Mouse (Mus musculus): ENCODE data around the gene Sorl1. TPM values are rescaled to one million over a fixed set of nuclear protein-coding genes. Genes with fewer than 3 reads are reported as not detected.

Gene Sorl1
- total RNA-seq, 2 experiments from 2014 or later = 187 to 196 TPM

DNA sequence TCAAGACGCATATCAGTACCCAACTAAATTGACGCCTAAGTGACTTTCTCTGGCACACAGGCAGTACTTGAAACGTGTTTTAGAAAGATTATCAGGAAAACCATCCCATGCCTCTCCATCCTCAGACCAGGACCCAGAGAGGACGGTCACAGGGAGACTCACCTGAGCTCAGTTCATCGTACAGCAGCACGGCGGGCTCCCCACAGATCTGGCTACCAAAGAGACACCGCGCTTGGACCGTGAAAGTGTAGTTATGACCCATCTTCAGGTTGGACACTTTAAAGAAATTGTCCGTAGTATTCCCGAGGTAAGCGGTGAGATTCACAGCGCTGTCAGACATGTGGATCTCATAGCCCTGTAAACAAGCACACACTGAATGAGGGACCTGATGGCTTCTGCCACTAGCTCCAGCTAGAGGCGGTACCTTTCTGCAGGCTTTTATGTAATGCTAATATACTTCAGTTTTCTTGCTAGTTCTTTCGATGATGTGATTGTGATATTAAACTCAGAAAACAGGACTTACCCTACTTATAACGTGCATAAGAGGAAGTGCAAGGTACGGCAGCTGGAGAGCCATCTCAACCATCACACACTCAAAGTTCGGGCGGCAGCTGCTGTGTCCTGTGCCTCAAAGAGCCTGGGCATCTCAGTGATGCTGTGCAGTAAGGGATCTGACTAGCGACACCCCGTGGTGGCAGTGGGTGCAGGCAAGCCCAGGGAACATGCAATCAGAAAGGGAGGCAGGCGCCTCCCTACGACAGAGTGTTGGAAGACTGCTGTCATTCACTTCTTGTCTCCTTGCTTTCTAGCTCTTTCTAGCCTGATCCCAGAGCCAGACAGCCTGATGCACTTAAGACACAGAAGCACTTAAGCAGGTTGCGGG, 150.1 kb downstream of the Sorl1 start:
- DNase-seq (ENCODE audit: extremely low spot score in 1 of 2, low spot score in 1 of 2) = peak; percentile 70 to 83

DNA sequence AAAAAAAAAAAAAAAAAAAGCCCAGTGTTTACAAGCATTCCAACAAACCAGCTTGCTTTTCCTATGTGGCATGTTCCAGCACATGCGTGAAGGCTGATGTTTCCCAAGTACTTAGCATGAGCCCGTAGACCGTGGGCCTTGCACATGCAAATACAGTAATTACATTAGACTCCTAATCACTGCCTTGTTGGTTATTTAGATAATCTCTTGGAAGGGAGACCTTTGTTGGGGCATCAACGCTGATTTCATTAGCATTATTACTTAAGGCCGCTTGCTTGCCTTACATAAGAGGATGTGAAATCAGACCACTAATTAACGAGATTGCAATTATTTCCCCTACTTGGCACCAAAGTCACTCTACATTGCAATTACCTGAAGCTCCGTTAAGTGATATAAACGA, 154.1 kb downstream of the Sorl1 start:
- no peak for DNase-seq (ENCODE audit: extremely low spot score in 1 of 2, low spot score in 1 of 2)

GRCm38 (mm10) chr9:41968673-41969460, 155.2 kb downstream of the Sorl1 start:
- no peak for DNase-seq (ENCODE audit: extremely low spot score in 1 of 2, low spot score in 1 of 2)

- no peak for DNase-seq (ENCODE audit: extremely low spot score in 1 of 2, low spot score in 1 of 2)
Measured at GRCm38 (mm10) chr9:41961274-41961673, 162.8 kb downstream of the Sorl1 start.

- no peak for DNase-seq (ENCODE audit: extremely low spot score in 1 of 2, low spot score in 1 of 2)
Measured at GRCm38 (mm10) chr9:41958282-41958681, 165.8 kb downstream of the Sorl1 start.

GRCm38 (mm10) chr9:41953486-41953885, 170.6 kb downstream of the Sorl1 start:
- DNase-seq (ENCODE audit: extremely low spot score in 1 of 2, low spot score in 1 of 2) = peak; percentile 53 to 72

GRCm38 (mm10) chr9:41952650-41953204, 171.4 kb downstream of the Sorl1 start:
- no peak for DNase-seq (ENCODE audit: extremely low spot score in 1 of 2, low spot score in 1 of 2)

- peak in 1 of 2 experiments; percentile 24 for DNase-seq (ENCODE audit: extremely low spot score in 1 of 2, low spot score in 1 of 2)
Measured at GRCm38 (mm10) chr9:41951472-41952129, 172.5 kb downstream of the Sorl1 start.

DNA sequence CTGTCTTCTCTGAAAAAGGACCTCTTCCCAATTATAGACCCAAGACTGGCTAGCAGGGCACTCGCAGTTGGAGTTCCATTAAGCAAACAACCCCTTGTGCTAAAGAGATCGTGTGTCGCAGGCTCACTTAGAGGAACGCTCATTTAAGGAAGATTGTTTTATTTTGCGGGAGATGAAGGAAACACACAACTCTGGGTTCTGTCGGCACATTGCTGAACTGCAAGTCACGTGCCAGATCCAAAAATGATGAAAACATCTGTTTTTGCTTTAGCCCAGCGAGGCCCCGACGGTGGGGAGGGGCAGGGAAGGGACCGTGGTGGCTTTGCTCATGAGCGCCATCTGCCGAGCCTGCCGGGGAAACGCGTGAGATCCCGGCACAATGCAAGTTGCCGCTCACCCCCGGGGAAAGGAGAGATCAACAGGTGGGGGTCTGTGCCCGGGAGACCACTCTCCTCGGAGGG, 173.1 kb downstream of the Sorl1 start:
- DNase-seq (ENCODE audit: extremely low spot score in 1 of 2, low spot score in 1 of 2) = peak; percentile 88

GRCm38 (mm10) chr9:41950109-41950990, 173.7 kb downstream of the Sorl1 start:
- DNase-seq (ENCODE audit: extremely low spot score in 1 of 2, low spot score in 1 of 2) = peak; percentile 76 to 82

DNA sequence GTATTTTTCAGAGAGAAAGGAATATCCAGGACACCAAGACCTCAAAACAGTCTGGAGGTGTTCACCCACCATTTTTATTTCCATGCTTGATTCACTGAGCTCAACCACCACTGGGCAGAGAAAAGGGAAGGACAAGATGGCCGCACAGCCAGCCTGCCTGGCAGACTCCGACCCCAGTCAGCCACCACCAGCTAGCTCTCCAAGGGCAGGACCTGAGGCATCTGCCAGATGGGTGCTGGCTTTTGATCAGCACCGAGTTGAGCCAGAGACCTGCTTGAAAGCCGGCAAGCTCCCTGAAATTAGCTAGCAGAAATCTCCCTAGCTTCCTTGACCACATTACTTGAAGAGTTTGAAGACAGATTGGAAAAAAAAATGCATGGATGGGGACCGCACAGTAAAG, 174.6 kb downstream of the Sorl1 start:
- DNase-seq (ENCODE audit: extremely low spot score in 1 of 2, low spot score in 1 of 2) = no peak

- DNase-seq (ENCODE audit: extremely low spot score in 1 of 2, low spot score in 1 of 2) = no peak
Measured at GRCm38 (mm10) chr9:41944964-41945363, 179.1 kb downstream of the Sorl1 start.

- no peak for DNase-seq (ENCODE audit: extremely low spot score in 1 of 2, low spot score in 1 of 2)
Measured at GRCm38 (mm10) chr9:41942970-41943635, 181.0 kb downstream of the Sorl1 start.

GRCm38 (mm10) chr9:41940311-41940853, 183.7 kb downstream of the Sorl1 start:
- no peak for DNase-seq (ENCODE audit: extremely low spot score in 1 of 2, low spot score in 1 of 2)

DNA sequence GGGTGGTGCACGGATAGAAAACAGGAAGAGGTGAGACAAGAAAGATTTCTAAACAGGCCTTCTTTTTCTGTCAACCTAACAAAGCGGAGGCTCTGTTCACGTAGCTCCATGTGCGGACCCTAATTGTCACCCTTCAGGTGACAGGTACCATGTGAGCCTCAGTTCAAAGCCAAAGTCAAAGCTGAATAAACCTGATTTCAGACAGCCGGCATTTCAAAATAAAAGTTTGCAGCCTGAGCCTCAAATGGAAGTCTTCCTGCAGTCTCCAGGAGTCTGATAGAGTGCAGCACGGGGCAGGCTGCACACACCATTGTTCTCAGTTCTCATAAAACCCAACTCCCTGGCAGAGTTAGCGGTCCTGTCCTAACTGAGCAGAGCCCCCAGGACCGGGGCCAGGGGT, 185.6 kb downstream of the Sorl1 start:
- DNase-seq (ENCODE audit: extremely low spot score in 1 of 2, low spot score in 1 of 2) = no peak

DNA sequence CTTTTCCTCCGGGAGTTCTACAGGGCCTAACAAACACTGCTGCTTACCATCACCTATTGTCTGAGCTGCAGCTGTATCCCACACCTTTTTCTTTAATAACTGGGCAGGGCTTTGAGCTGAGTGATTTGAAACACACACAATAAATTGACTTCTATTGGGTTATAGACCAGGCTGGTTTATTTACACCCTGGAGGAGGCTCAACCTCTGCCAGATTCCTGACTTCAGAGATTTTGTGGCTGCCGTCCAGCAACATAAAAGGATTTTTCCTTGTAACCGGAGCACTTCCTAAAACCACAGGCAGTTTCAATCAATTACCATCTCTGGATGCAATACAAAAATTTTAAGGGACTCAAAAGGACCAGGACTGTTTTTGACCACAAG, 186.1 kb downstream of the Sorl1 start:
- no peak for DNase-seq (ENCODE audit: extremely low spot score in 1 of 2, low spot score in 1 of 2)

DNA sequence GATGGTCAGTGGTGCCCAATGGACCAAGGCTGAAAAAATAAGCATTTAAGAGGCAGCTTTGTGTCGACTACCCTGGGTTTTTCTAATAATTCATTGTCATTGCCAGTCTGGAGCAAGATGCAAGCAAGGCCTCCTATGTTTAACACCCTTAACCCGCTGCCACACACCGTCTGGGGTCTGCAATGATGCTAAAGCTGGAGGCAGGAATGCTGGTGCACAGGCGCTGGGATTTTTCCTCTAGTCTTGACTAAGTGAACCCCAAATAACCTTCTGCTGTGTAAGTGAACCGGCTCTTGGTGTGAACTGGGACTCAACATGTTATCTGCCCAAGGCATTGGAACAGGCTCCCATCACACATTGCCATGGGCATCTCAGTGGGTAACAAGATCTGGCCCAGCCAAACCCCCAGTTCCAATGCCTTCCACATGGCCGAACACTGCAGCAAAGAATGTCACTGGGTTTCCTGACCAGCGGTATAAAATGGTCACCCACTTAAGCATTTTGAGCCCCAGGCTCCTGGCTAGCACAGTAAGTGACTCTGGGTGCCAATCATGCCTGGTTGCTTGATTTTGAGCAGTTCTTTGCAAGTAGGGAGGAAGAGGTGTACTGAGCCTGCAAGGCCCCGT, 186.6 kb downstream of the Sorl1 start:
- DNase-seq (ENCODE audit: extremely low spot score in 1 of 2, low spot score in 1 of 2) = no peak

GRCm38 (mm10) chr9:41936598-41936997, 187.5 kb downstream of the Sorl1 start:
- DNase-seq (ENCODE audit: extremely low spot score in 1 of 2, low spot score in 1 of 2) = no peak
